Mouse (Mus musculus) heart, embryonic 14.5 days (tissue): ENCODE data around the gene Brf1. TPM values are rescaled to one million over a fixed set of nuclear protein-coding genes. Genes with fewer than 3 reads are reported as not detected.

Experiments used
- ATAC-seq: fragments of 200-750 bp; cut with Nextera tagmentation; 2 replicates; pipeline ENCODE4 v1.8.0; 2017; ENCODE audit warnings: low read depth, moderate TSS enrichment; ENCODE audit not compliant: insufficient number of reproducible peaks, insufficient read depth, low FRiP score
- H3K27ac ChIP-seq, 2 experiments: fragments of 200-500 bp in 1 of 2; fragments of 300-500 bp in 1 of 2; sonication (generic) in 1 of 2; replicated peaks in 1 of 2; 2 replicates each; pipeline ENCODE4 v1.5.1; 2012 to 2014; ENCODE audit warnings: low read depth in 2 of 2, low read length in 2 of 2, control low read depth in 1 of 2, mild to moderate bottlenecking in 1 of 2, mixed read lengths in 1 of 2; ENCODE audit not compliant: control insufficient read depth in 1 of 2, insufficient read depth in 1 of 2
- H3K27me3 ChIP-seq: fragments of 300-500 bp; sonication (generic); 2 replicates; pipeline ENCODE4 v1.6.1; 2014; ENCODE audit warnings: mild to moderate bottlenecking, low read length, control low read depth; ENCODE audit not compliant: control insufficient read depth, insufficient read depth
- H3K36me3 ChIP-seq: fragments of 300-500 bp; sonication (generic); 2 replicates; pipeline ENCODE4 v1.6.1; 2014; ENCODE audit warnings: mild to moderate bottlenecking, control low read depth, low read length, mixed read lengths; ENCODE audit not compliant: control insufficient read depth, insufficient read depth
- H3K4me1 ChIP-seq, 2 experiments: fragments of 200-500 bp in 1 of 2; fragments of 300-500 bp in 1 of 2; sonication (generic) in 1 of 2; 2 replicates each; pipeline ENCODE4 v1.6.1; 2012 to 2014; ENCODE audit warnings: low read length in 2 of 2, control low read depth in 1 of 2, mixed read lengths in 1 of 2; ENCODE audit not compliant: control insufficient read depth in 2 of 2, insufficient read depth in 2 of 2
- H3K4me2 ChIP-seq: fragments of 300-500 bp; sonication (generic); 2 replicates; pipeline ENCODE4 v1.6.1; 2014; ENCODE audit warnings: mild to moderate bottlenecking, low read length
- H3K4me3 ChIP-seq, 2 experiments: fragments of 200-500 bp in 1 of 2; fragments of 300-500 bp in 1 of 2; sonication (generic) in 1 of 2; 2 replicates each; pipeline ENCODE4 v1.5.1; 2012 to 2014; ENCODE audit warnings: low read length in 2 of 2, mild to moderate bottlenecking in 2 of 2, control low read depth in 1 of 2, low read depth in 1 of 2, moderate library complexity in 1 of 2; ENCODE audit not compliant: control insufficient read depth in 1 of 2, insufficient read depth in 1 of 2
- H3K9ac ChIP-seq: fragments of 300-500 bp; sonication (generic); 2 replicates; pipeline ENCODE4 v1.6.1; 2014; ENCODE audit warnings: mild to moderate bottlenecking, low read length
- H3K9me3 ChIP-seq: fragments of 300-500 bp; sonication (generic); 2 replicates; pipeline ENCODE4 v1.6.1; 2016; ENCODE audit warnings: low read length, control low read depth; ENCODE audit not compliant: control insufficient read depth
- WGBS: fragments of 180-500 bp; shearing (Covaris S2); extraction: QIAGEN DNeasy Blood & Tissue Kit; methylation state at CpG from one replicate; pipeline ENCODE4 v1.1.7; 2014; 5-methylcytosine and 5-hydroxymethylcytosine counted together
- polyA plus RNA-seq: library from polyadenylated mRNA; unstranded; fragments of >200 nt; fragmentation: Nextera tagmentation; extraction: Ambion mirVana; gene quantifications from 2 replicates; pipeline ENCODE4 v1.2.1, GENCODE M21; 2014

The Brf1 gene
- polyA plus RNA-seq, 1 experiment from 2014 or later = 40.5 TPM

DNA sequence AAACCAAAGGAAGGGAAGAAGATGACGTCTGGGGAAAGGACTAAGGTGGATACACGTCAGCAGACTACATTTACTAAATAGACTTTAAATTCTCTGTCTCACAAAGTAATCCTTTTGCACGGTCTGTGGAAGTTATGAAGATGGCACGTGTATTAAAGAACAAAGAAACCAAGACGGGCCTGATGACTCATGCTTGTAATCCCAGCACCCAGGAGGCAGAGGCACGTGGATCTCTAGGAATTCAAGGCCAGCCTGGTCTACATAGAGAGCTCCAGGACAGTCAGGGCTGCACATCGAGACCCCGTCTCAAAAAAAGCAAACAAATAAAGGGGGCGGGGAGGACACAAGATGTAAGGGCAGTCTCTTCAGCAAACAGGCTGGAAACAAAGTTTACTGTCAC is 25.8 kb downstream of the Brf1 start:
- Histone ChIP-seq H3K4me3 (no peak overlapping the region), H3K9me3 (no peaks in the 10 kb centered on the region), H3K36me3 (peaks cover 76% of the 10 kb centered on the region), H3K4me2 (no peak overlapping the region), H3K27ac (no peak overlapping the region), H3K9ac (no peak overlapping the region), H3K4me1 (peaks cover 4 to 13% of the 10 kb centered on the region in 2 experiments; a peak in 2 of 4 replicates), H3K27me3 (no peaks in the 10 kb centered on the region)
- WGBS = 86% methylated on average over 9 of the region's 9 CpGs
- no peak for ATAC-seq

DNA sequence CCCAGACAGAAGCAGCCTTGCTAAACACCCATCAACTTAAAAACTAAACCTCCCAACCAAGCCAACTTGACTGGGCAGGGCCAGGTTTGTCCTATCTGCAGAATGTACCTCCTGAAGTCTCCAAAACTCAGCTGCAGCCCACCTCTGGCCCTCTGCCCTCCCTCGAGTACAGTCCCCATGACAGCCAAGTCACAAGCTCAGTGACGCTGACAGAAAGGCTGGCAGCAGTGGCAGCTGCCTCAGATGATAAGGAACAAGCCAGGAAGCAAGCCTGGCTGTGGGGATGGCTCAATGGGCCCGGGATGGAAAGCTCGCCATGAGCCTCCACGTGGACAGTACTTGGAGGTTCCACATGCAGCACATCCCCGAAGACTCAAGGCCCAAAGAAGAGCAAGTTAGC is 30.9 kb downstream of the Brf1 start:
- H3K9ac ChIP-seq = no peak overlapping the region
- 69% methylated on average over 6 of the region's 6 CpGs for WGBS
- H3K4me1 ChIP-seq = no peaks in the 10 kb centered on the region
- H3K4me2 ChIP-seq = no peak overlapping the region
- ATAC-seq = no peak
- H3K27me3 ChIP-seq = no peaks in the 10 kb centered on the region
- H3K9me3 ChIP-seq = no peaks in the 10 kb centered on the region
- no peak overlapping the region for H3K27ac ChIP-seq
- no peak overlapping the region for H3K4me3 ChIP-seq
- peaks cover 100% of the 10 kb centered on the region for H3K36me3 ChIP-seq

DNA sequence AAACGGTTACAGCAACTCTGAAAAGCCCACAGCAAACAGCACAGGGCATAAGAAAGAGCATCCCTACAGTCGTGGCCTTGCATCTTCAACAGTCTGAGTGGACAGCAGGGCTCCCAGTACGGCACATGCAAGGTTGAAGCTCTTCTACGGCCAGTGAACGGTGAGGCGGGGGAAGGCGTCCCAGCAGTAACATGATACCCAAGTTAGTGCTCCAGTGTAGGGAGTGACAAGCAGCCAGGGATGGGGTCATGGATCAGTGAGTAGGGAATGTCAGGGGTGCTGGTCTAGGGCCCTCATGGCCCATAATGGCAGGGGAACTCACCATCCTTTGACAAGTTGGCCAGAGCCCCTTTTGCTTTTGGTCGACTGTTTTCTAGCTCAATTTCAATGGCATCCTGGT is 31.6 kb downstream of the Brf1 start:
- no peak for ATAC-seq
- no peak overlapping the region for H3K4me3 ChIP-seq
- peaks cover 100% of the 10 kb centered on the region for H3K36me3 ChIP-seq
- H3K27ac ChIP-seq = no peak overlapping the region
- H3K27me3 ChIP-seq = no peaks in the 10 kb centered on the region
- no peak overlapping the region for H3K9ac ChIP-seq
- no peak overlapping the region for H3K4me2 ChIP-seq
- no peaks in the 10 kb centered on the region for H3K9me3 ChIP-seq
- H3K4me1 ChIP-seq = no peaks in the 10 kb centered on the region
- 76% methylated on average over 8 of the region's 8 CpGs for WGBS

DNA sequence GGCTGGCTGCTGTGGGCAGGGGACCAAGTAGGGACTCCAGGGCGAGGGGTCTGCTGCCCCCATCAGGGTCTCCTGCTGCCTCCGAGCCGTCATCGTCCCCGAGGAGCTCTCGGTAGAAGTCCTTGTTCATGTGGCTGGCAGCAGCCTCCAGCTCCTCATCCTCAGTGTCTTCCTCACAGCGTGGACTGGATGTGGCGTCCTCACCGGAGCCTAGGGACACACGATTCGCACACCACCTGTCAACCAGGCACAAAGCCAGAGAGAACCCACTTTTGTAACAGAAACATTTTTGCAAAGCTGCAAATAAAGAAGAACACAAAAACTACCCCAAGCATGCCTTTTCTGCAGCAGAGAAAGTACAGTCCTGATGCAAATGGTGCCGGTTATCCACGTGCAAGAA is 34.7 kb downstream of the Brf1 start:
- Histone ChIP-seq H3K9ac (no peak overlapping the region), H3K36me3 (peaks cover 100% of the 10 kb centered on the region), H3K4me3 (no peak overlapping the region), H3K27me3 (no peaks in the 10 kb centered on the region), H3K4me1 (peaks cover 12 to 18% of the 10 kb centered on the region in 2 experiments), H3K4me2 (no peak overlapping the region), H3K9me3 (no peaks in the 10 kb centered on the region), H3K27ac (no peak overlapping the region)
- WGBS = 92% methylated on average over 13 of the region's 13 CpGs
- ATAC-seq = no peak

DNA sequence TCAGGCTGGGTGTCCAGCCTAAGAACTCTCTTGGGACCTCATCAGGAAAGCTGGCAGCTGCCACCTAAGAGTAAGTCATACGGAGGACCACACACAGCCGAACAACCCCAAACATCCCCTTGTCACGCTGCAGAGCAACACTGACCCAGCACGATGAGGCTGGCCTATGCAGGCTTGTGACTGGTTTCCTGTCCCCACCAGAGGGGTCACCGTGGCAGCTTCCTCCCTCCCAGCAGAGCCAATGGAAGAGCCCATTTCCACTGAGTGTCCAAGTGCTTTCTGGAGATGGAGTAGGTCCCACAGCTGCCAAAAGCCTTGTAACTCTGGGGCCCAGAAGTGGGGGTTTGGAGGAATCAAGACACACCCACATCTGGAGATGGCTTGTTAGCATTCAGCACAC is 38.6 kb downstream of the Brf1 start:
- Histone ChIP-seq H3K36me3 (peaks cover 77% of the 10 kb centered on the region), H3K9ac (peak overlapping the region; percentile 57; the same call in 1 of the 2 replicates), H3K4me1 (peaks cover 20 to 28% of the 10 kb centered on the region in 2 experiments), H3K4me3 (no peak overlapping the region), H3K27ac (peak overlapping the region; percentile 78 to 92), H3K27me3 (no peaks in the 10 kb centered on the region), H3K9me3 (no peaks in the 10 kb centered on the region), H3K4me2 (peak overlapping the region; percentile 22)
- 68% methylated on average over 5 of the region's 5 CpGs for WGBS
- no peak for ATAC-seq

DNA sequence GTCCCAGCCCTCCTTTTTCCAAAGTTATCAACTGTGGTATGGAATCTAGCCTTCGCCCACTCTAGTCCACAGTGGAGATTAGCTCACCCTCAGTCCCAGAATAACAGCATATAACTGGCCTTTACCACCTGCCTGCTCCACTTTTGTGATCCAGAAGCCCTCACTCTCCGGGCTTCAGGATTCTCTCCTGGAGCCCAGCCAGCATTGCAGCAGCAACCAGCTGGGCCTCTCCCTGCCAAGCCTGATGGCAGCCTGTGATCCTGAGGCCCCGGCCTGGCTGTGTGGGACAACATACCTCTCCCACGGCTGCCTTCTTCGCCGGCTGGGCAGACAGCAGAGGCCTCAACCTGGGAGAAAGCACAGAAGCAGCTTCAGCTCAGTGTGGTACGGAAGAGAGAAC is 39.1 kb downstream of the Brf1 start:
- Histone ChIP-seq H3K27me3 (no peaks in the 10 kb centered on the region), H3K4me2 (peak overlapping the region; percentile 22), H3K9me3 (no peaks in the 10 kb centered on the region), H3K36me3 (peaks cover 73% of the 10 kb centered on the region), H3K4me1 (peaks cover 20 to 28% of the 10 kb centered on the region in 2 experiments), H3K9ac (peak overlapping the region; percentile 57; the same call in 1 of the 2 replicates), H3K27ac (peak overlapping the region; percentile 78 to 92), H3K4me3 (no peak overlapping the region)
- peak; percentile 69 for ATAC-seq
- WGBS = 32% methylated on average over 7 of the region's 7 CpGs

DNA sequence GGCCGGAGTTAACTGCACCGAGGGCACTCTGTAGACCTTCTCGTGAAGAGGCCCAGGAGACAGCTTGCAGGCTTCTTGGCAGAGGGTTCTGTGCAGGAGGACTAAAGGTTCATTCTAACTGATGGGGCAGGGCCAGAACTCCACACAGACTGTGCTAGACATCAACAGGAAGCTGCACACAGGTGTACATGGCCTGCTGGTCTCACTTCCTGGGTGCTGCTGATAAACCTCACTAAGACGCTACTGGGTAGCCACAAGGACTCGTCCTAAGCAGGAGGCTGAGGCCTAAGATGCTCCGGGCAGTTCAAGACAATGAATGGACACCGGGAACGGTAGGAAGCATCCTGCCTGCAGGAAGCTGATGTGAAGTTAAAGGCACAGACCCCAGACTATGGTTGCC is 41.1 kb downstream of the Brf1 start:
- Histone ChIP-seq H3K27ac (peak overlapping the region in 1 of 2 experiments; percentile 41; a peak in 1 of 4 replicates), H3K36me3 (peaks cover 57% of the 10 kb centered on the region), H3K4me1 (peaks cover 22 to 28% of the 10 kb centered on the region in 2 experiments), H3K9me3 (no peaks in the 10 kb centered on the region), H3K9ac (no peak overlapping the region), H3K4me3 (no peak overlapping the region), H3K4me2 (no peak overlapping the region), H3K27me3 (no peaks in the 10 kb centered on the region)
- 66% methylated on average over 8 of the region's 8 CpGs for WGBS
- no peak for ATAC-seq

DNA sequence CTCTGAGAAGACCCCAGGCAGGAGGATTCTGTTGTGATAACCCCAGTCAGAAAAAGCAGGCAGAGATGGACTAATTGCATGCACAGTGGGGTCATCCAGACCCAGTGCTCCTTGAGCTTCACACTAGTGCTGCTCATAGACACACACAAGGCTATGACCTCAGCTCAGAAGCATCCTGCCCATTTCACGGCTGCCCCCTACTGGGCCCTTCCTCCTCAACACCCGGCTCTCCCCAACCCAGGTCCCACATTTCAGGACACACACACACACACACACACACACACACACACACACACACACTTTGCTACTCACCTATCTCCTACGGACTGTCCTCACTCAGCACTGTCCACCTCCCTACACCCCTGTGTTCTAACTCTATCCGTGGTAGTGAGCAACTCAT is 42.2 kb downstream of the Brf1 start:
- no peak for ATAC-seq
- WGBS = 18% methylated on average over 4 of the region's 4 CpGs
- Histone ChIP-seq H3K4me3 (no peak overlapping the region), H3K9ac (0 out of 2 replicates have a peak overlapping the region, but pooled peaks have one; percentile 21), H3K4me2 (no peak overlapping the region), H3K36me3 (peaks cover 46% of the 10 kb centered on the region), H3K27ac (peak overlapping the region; percentile 33 to 62; a peak in 3 of 4 replicates), H3K27me3 (no peaks in the 10 kb centered on the region), H3K4me1 (peaks cover 24 to 30% of the 10 kb centered on the region in 2 experiments), H3K9me3 (no peaks in the 10 kb centered on the region)
